Mouse (Mus musculus): ENCODE data around the gene Serpina3a. TPM values are rescaled to one million over a fixed set of nuclear protein-coding genes. Genes with fewer than 3 reads are reported as not detected.

Gene Serpina3a
- polyA plus RNA-seq, 1 experiment, result not detected

- Histone ChIP-seq H3K4me3 (ENCODE audit: control insufficient read depth, insufficient read depth, low read length) (no peak overlapping the region), H3K27ac (ENCODE audit: control insufficient read depth, insufficient read depth, low read length) (no peak overlapping the region), H3K36me3 (ENCODE audit: control insufficient read depth, insufficient read depth, low read length) (no peaks in the 10 kb centered on the region), H3K4me1 (replicated peaks; ENCODE audit: control insufficient read depth, insufficient read depth, low read length) (no peaks in the 10 kb centered on the region), H3K27me3 (ENCODE audit: control insufficient read depth, insufficient read depth, low read length) (no peaks in the 10 kb centered on the region)
- DNase-seq, result no peak
- 92% methylated on average over 4 of the region's 4 CpGs for WGBS
- TF ChIP-seq CTCF (IDR thresholded peaks at IDR 0.05; ENCODE audit: borderline replicate concordance, control insufficient read depth, extremely low read depth, insufficient read depth, low read length, poor library complexity) (no peak), POLR2A (IDR thresholded peaks at IDR 0.05; ENCODE audit: control insufficient read depth, extremely low read depth, insufficient read depth, low read length, poor library complexity) (no peak)
Observed at GRCm38 (mm10) chr12:104140543-104141103, 28.1 kb downstream of the Serpina3a start.

DNA sequence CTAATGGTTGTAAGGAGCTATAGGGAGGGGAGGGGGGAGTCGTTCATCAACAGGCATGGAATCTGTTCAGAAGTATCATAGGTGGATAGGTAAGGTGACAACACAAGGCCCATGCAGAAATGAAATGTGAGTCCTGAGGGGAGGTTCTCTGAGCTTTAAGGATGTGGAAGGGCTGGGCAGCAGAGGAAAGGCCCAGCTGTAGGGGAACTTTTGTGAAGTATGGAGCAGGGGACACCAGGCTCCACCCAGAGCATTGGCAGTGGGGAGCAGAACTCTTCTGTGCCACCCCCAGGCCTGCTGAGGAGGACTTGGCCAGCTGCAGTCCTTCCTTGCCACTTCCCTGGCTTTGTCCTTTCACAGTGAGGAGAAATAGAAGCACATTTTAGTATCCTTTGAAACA, 29.0 kb downstream of the Serpina3a start:
- WGBS, result 92% methylated on average over 1 of the region's 1 CpGs

DNA sequence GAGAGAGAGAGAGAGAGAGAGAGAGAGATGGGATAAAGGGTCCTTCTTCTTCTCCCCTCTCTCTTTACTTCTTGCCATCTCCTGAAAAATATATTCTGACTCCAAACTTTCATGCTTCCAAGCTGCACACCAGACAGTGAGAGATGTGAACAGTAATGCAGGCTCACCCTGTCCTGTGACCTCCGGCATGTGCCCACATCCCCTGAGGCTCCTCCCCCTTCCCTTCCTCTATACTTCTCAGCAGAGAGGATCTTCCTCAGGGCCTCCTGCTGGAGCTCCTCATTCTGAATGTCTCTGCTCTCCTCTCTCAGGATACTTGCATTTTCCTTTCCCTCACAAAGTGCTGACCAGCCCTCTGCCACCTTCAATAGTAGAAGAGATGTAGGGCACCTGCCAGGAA, 29.9 kb downstream of the Serpina3a start:
- 9% methylated on average over 1 of the region's 1 CpGs for WGBS
- Histone ChIP-seq H3K27me3 (ENCODE audit: control insufficient read depth, insufficient read depth, low read length) (no peaks in the 10 kb centered on the region), H3K36me3 (ENCODE audit: control insufficient read depth, insufficient read depth, low read length) (no peaks in the 10 kb centered on the region), H3K4me3 (ENCODE audit: control insufficient read depth, insufficient read depth, low read length) (no peak overlapping the region), H3K27ac (ENCODE audit: control insufficient read depth, insufficient read depth, low read length) (no peak overlapping the region), H3K4me1 (replicated peaks; ENCODE audit: control insufficient read depth, insufficient read depth, low read length) (no peaks in the 10 kb centered on the region)
- peak; percentile 0 for DNase-seq
- TF ChIP-seq POLR2A (IDR thresholded peaks at IDR 0.05; ENCODE audit: control insufficient read depth, extremely low read depth, insufficient read depth, low read length, poor library complexity), result no peak
- TF ChIP-seq CTCF (IDR thresholded peaks at IDR 0.05; ENCODE audit: borderline replicate concordance, control insufficient read depth, extremely low read depth, insufficient read depth, low read length, poor library complexity), result no peak

More for the DNA sequence above, 29.0 kb downstream of the Serpina3a start:
- TF ChIP-seq CTCF (IDR thresholded peaks at IDR 0.05; ENCODE audit: borderline replicate concordance, control insufficient read depth, extremely low read depth, insufficient read depth, low read length, poor library complexity) (no peak), POLR2A (IDR thresholded peaks at IDR 0.05; ENCODE audit: control insufficient read depth, extremely low read depth, insufficient read depth, low read length, poor library complexity) (no peak)
- Histone ChIP-seq H3K27me3 (ENCODE audit: control insufficient read depth, insufficient read depth, low read length) (no peaks in the 10 kb centered on the region), H3K36me3 (ENCODE audit: control insufficient read depth, insufficient read depth, low read length) (no peaks in the 10 kb centered on the region), H3K27ac (ENCODE audit: control insufficient read depth, insufficient read depth, low read length) (no peak overlapping the region), H3K4me1 (replicated peaks; ENCODE audit: control insufficient read depth, insufficient read depth, low read length) (no peaks in the 10 kb centered on the region), H3K4me3 (ENCODE audit: control insufficient read depth, insufficient read depth, low read length) (no peak overlapping the region)
- peak; percentile 0 for DNase-seq

GRCm38 (mm10) chr12:104143286-104143685, 30.8 kb downstream of the Serpina3a start:
- Histone ChIP-seq H3K36me3 (ENCODE audit: control insufficient read depth, insufficient read depth, low read length) (no peaks in the 10 kb centered on the region), H3K4me1 (replicated peaks; ENCODE audit: control insufficient read depth, insufficient read depth, low read length) (no peaks in the 10 kb centered on the region), H3K4me3 (ENCODE audit: control insufficient read depth, insufficient read depth, low read length) (no peak overlapping the region), H3K27ac (ENCODE audit: control insufficient read depth, insufficient read depth, low read length) (no peak overlapping the region), H3K27me3 (ENCODE audit: control insufficient read depth, insufficient read depth, low read length) (no peaks in the 10 kb centered on the region)
- TF ChIP-seq POLR2A (IDR thresholded peaks at IDR 0.05; ENCODE audit: control insufficient read depth, extremely low read depth, insufficient read depth, low read length, poor library complexity), result no peak
- TF ChIP-seq CTCF (IDR thresholded peaks at IDR 0.05; ENCODE audit: borderline replicate concordance, control insufficient read depth, extremely low read depth, insufficient read depth, low read length, poor library complexity), result no peak
- DNase-seq, result peak; percentile 0
- WGBS, result 97% methylated on average over 1 of the region's 1 CpGs

GRCm38 (mm10) chr12:104145571-104145970, 33.0 kb downstream of the Serpina3a start:
- H3K27me3 ChIP-seq (ENCODE audit: control insufficient read depth, insufficient read depth, low read length), result no peaks in the 10 kb centered on the region
- TF ChIP-seq POLR2A (IDR thresholded peaks at IDR 0.05; ENCODE audit: control insufficient read depth, extremely low read depth, insufficient read depth, low read length, poor library complexity) (no peak), CTCF (IDR thresholded peaks at IDR 0.05; ENCODE audit: borderline replicate concordance, control insufficient read depth, extremely low read depth, insufficient read depth, low read length, poor library complexity) (no peak)

GRCm38 (mm10) chr12:104151989-104152388, 39.5 kb downstream of the Serpina3a start:
- DNase-seq, result no peak
- no peaks in the 10 kb centered on the region for H3K27me3 ChIP-seq (ENCODE audit: control insufficient read depth, insufficient read depth, low read length)
- WGBS, result 82% methylated on average over 2 of the region's 2 CpGs
- H3K4me3 ChIP-seq (ENCODE audit: control insufficient read depth, insufficient read depth, low read length), result no peak overlapping the region
- H3K4me1 ChIP-seq (replicated peaks; ENCODE audit: control insufficient read depth, insufficient read depth, low read length), result no peaks in the 10 kb centered on the region
- H3K27ac ChIP-seq (ENCODE audit: control insufficient read depth, insufficient read depth, low read length), result no peak overlapping the region
- no peaks in the 10 kb centered on the region for H3K36me3 ChIP-seq (ENCODE audit: control insufficient read depth, insufficient read depth, low read length)
- TF ChIP-seq POLR2A (IDR thresholded peaks at IDR 0.05; ENCODE audit: control insufficient read depth, extremely low read depth, insufficient read depth, low read length, poor library complexity) (no peak), CTCF (IDR thresholded peaks at IDR 0.05; ENCODE audit: borderline replicate concordance, control insufficient read depth, extremely low read depth, insufficient read depth, low read length, poor library complexity) (no peak)

More at GRCm38 (mm10) chr12:104145571-104145970, 33.0 kb downstream of the Serpina3a start:
- Histone ChIP-seq H3K4me1 (replicated peaks; ENCODE audit: control insufficient read depth, insufficient read depth, low read length) (no peaks in the 10 kb centered on the region), H3K36me3 (ENCODE audit: control insufficient read depth, insufficient read depth, low read length) (no peaks in the 10 kb centered on the region), H3K4me3 (ENCODE audit: control insufficient read depth, insufficient read depth, low read length) (no peak overlapping the region), H3K27ac (ENCODE audit: control insufficient read depth, insufficient read depth, low read length) (no peak overlapping the region)
- WGBS, result 94% methylated on average over 2 of the region's 2 CpGs
- peak; percentile 0 for DNase-seq
